Mouse (Mus musculus): ENCODE results near the gene Ush1g. TPM values are rescaled to one million over a fixed set of nuclear protein-coding genes. Genes with fewer than 3 reads are reported as not detected.
A peak's percentile ranks its signal among the peaks of the same experiment; 100 is the strongest.

Ush1g gene
- total RNA-seq, 2 experiments from 2014 or later: not detected

- ATAC-seq (replicated peaks; ENCODE audit: poor library complexity, severe bottlenecking): no peak
Measured at GRCm38 (mm10) chr11:115273735-115274134, 48.1 kb downstream of the Ush1g start.

DNA sequence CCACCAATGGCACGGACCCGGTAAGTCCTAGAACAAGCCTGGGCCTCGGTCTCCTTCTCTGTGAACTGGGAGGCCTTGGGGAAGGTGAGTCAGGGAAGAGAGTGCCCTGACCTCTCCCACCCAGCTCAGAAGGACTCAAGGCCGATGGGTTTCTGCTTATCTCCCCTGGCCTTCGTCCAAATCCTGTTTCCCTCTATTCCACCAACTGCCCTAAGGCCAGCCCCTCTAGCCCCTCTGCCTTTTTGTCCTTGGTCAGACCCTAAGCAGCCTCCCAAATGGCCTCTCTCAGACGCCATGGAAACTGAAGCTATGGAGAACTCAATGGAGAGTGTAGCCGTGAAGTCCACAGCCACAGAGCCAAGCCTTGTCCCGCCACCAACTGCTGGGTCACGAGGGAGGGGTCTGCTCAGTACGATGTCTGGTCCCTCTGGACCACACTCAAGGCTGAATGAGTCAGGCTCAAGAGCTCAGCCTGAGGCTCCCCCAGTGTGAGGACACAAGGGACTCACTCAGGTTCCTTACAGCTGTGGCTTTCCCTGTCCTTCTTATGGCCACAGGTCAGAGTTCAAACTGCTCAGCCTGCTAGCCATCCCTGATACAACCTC is 48.8 kb downstream of the Ush1g start:
- no peak for ATAC-seq (replicated peaks; ENCODE audit: poor library complexity, severe bottlenecking)

DNA sequence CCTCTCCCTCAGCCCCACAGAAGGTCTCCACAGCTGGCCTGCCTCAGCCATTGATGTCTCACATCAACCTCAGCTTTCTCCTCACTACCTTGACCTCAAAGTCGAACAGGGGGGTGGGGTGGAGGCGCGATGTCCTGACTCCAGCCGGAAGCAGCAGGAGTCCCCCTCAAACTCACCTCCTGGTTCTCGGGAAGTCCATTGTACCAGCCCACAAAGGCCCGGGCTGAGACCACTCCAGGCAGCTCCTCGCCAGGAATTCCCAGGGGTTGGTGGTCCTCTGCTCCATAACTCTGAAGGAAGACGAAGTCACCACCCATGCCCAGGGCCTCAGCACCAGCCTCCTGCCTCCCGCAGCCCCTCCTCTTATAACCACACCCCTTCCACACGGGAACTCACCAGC is 50.4 kb downstream of the Ush1g start:
- no peak for ATAC-seq (replicated peaks; ENCODE audit: poor library complexity, severe bottlenecking)

DNA sequence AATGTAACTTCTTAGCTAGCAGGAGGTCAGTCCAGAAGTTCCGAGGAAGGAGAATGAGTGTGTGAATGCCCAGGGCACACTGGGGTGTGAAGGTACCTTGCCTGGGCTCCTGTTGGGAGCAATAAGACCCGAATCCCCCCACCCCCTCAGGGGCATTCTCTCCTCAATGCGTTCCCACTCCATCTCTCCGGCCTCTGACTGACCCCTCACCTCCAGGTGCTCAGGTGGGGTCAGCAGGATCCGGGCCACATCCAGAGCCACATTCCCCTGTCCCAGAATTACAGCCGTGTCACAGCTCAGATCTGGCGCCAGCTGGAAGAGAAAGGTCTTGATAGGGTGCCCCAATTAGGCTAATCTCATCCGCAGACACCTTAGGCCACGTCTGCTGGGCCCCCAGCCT is 50.8 kb downstream of the Ush1g start:
- no peak for ATAC-seq (replicated peaks; ENCODE audit: poor library complexity, severe bottlenecking)

GRCm38 (mm10) chr11:115270148-115270861 is 51.5 kb downstream of the Ush1g start:
- peak; percentile 50; the same call in 1 of the 2 replicates for ATAC-seq (replicated peaks; ENCODE audit: poor library complexity, severe bottlenecking)

DNA sequence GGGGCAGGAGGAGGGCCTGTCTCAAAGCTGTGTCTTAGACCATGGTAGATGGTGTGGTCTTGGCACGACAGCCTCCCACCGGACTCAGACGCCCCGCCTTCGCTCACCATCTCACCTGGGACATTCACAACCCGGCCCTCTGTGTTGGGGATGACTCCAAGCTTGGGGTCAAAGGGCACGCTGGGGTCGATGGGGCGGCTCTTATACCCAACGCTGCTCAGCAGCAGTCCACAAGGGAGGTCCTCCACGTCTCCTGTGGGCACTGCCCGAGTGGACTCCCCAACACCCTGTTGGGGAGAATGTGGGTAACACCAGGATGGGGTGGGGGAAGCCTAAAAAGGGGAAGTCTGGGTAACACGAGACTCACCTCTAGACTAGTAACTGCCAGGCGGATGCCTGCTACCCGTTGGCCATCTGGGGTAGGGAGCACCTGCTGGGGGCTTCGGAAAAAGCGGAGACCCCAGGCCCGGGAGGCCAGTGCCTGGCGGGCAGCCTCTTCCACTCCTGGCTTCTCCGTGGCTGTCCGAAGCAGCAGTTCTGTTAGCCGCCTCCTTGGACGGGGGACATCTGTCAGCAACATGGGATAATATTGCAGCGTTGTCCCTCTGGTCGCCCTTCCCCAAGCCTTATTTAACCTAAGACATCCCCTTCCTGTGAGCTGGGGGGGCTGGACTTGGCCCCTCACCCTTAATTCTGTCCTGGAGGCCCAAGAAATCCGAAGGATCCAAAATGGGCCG is 52.3 kb downstream of the Ush1g start:
- ATAC-seq (replicated peaks; ENCODE audit: poor library complexity, severe bottlenecking): no peak

GRCm38 (mm10) chr11:115267958-115268357 is 53.9 kb downstream of the Ush1g start:
- no peak for ATAC-seq (replicated peaks; ENCODE audit: poor library complexity, severe bottlenecking)

GRCm38 (mm10) chr11:115267061-115267883 is 54.6 kb downstream of the Ush1g start, which contains the start of gene Grin2c:
Gene Grin2c (minus strand): TSS chr11:115267243.
- no peak for ATAC-seq (replicated peaks; ENCODE audit: poor library complexity, severe bottlenecking)

DNA sequence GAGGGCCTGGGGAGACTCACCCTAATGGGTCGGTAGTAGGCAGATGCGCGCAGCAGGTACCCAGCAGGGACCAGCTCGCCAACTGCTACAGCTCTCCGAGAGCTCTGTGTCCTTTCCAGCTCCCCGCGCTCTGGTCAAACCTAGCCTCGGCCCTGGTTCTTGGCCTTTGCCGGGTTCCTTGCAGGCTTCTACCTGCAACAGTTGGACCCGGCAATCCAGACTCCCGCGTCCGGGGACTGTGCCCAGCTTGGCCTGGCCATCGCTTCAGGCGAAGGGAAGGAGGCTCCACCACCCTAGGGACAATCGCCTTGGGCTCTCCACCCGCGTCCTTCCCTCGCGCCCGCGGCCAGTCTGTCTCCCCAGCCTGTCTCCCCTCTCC is 55.5 kb downstream of the Ush1g start:
- ATAC-seq (replicated peaks; ENCODE audit: poor library complexity, severe bottlenecking): no peak

DNA sequence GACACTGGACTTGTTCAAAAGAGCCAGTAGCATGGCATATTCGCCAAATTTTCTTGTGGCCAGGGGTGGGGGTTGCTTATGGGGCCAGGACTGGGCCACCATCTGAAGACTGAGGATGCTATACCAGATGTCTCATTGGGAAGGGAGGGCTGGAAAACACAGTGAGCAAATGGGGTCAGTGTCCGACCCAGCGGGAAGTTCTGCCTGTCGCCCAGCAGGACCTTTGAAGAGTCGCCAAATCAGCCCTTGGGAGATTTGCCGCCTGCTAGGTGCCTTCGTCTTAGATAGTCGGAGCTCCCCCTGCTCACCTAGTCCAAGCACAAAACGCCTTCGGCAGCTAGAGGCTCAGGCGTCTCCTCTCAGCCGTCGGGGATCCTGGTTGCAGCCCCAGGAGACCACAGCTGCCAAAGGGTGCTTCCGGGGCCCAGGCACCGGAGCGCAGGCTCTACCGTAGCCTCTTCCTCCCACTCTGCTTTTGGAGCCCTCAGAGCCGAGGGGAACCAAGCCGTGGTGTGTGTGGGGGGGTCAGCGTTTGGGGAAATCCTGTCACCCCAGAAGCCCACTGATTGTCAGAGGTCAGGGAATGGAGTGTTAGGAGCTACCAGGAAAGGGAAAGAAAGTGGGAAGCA is 56.0 kb downstream of the Ush1g start:
- ATAC-seq (replicated peaks; ENCODE audit: poor library complexity, severe bottlenecking): 0 out of 2 replicates have a peak, but pooled peaks have one; percentile 24

Other genes starting within 250 kb of the Ush1g start
- 6.5 and 15.1 TPM in 2 replicates for gene Rab37, start 230.6 kb downstream of the Ush1g start, total RNA-seq (2014; fragmentation: Nextera tagmentation)
- gene Rab37, start 230.6 kb downstream of the Ush1g start, total RNA-seq (2017): 7.1 and 10.0 TPM in 2 replicates
- not detected in 2 replicates for gene Cd300lf, start 188.0 kb downstream of the Ush1g start, total RNA-seq (2014; fragmentation: Nextera tagmentation)
- gene Cd300lf, start 188.0 kb downstream of the Ush1g start, total RNA-seq (2017): 0.46 and 2.8 TPM in 2 replicates
- 37.4 and 55.9 TPM in 2 replicates for gene Slc9a3r1, start 158.7 kb downstream of the Ush1g start, total RNA-seq (2014; fragmentation: Nextera tagmentation)
- 48.2 and 50.3 TPM in 2 replicates for gene Slc9a3r1, start 158.7 kb downstream of the Ush1g start, total RNA-seq (2017)
- gene Tmem104, start 134.6 kb downstream of the Ush1g start, total RNA-seq (2014; fragmentation: Nextera tagmentation): 11.5 and 12.8 TPM in 2 replicates
- 2.4 and 3.6 TPM in 2 replicates for gene Tmem104, start 134.6 kb downstream of the Ush1g start, total RNA-seq (2017)
- gene Nat9, start 134.2 kb downstream of the Ush1g start, total RNA-seq (2014; fragmentation: Nextera tagmentation): 27.1 and 27.5 TPM in 2 replicates
- 21.3 and 28.0 TPM in 2 replicates for gene Nat9, start 134.2 kb downstream of the Ush1g start, total RNA-seq (2017)
- not detected in 2 replicates for gene Grin2c, start 54.8 kb downstream of the Ush1g start, total RNA-seq (2014; fragmentation: Nextera tagmentation)
- gene Grin2c, start 54.8 kb downstream of the Ush1g start, total RNA-seq (2017): not detected in 2 replicates
- 23.9 and 26.4 TPM in 2 replicates for gene Fdxr, start 45.0 kb downstream of the Ush1g start, total RNA-seq (2014; fragmentation: Nextera tagmentation)
- 9.7 and 14.2 TPM in 2 replicates for gene Fdxr, start 45.0 kb downstream of the Ush1g start, total RNA-seq (2017)
- gene Fads6, start 24.4 kb downstream of the Ush1g start, total RNA-seq (2014; fragmentation: Nextera tagmentation): 1.2 and 1.3 TPM in 2 replicates
- gene Fads6, start 24.4 kb downstream of the Ush1g start, total RNA-seq (2017): 1.4 and 2.9 TPM in 2 replicates
- gene Otop2, start 14.9 kb downstream of the Ush1g start, total RNA-seq (2014; fragmentation: Nextera tagmentation): not detected in 2 replicates
- not detected in 2 replicates for gene Otop2, start 14.9 kb downstream of the Ush1g start, total RNA-seq (2017)
- gene Otop3, start 12.7 kb upstream of the Ush1g start, total RNA-seq (2014; fragmentation: Nextera tagmentation): not detected in 2 replicates
- not detected in 2 replicates for gene Otop3, start 12.7 kb upstream of the Ush1g start, total RNA-seq (2017)
- not detected in 2 replicates for gene Hid1, start 45.7 kb upstream of the Ush1g start, total RNA-seq (2014; fragmentation: Nextera tagmentation)
- gene Hid1, start 45.7 kb upstream of the Ush1g start, total RNA-seq (2017): not detected in 2 replicates
- gene Cdr2l, start 59.9 kb upstream of the Ush1g start, total RNA-seq (2014; fragmentation: Nextera tagmentation): 0.68 TPM in 1 of 2 replicates, not detected in the other
- gene Cdr2l, start 59.9 kb upstream of the Ush1g start, total RNA-seq (2017): 0.67 TPM in 1 of 2 replicates, not detected in the other
- gene Mrpl58, start 81.7 kb upstream of the Ush1g start, total RNA-seq (2014; fragmentation: Nextera tagmentation): 73.3 and 77.9 TPM in 2 replicates
- 91.3 and 109 TPM in 2 replicates for gene Mrpl58, start 81.7 kb upstream of the Ush1g start, total RNA-seq (2017)
- gene Atp5h, start 97.9 kb upstream of the Ush1g start, total RNA-seq (2014; fragmentation: Nextera tagmentation): 783 and 971 TPM in 2 replicates
- gene Atp5h, start 97.9 kb upstream of the Ush1g start, total RNA-seq (2017): 804 and 885 TPM in 2 replicates
- 16.4 and 19.4 TPM in 2 replicates for gene Kctd2, start 98.1 kb upstream of the Ush1g start, total RNA-seq (2014; fragmentation: Nextera tagmentation)
- gene Kctd2, start 98.1 kb upstream of the Ush1g start, total RNA-seq (2017): 9.5 and 9.6 TPM in 2 replicates
- not detected in 2 replicates for gene Trim80, start 118.5 kb upstream of the Ush1g start, total RNA-seq (2014; fragmentation: Nextera tagmentation)
- not detected in 2 replicates for gene Trim80, start 118.5 kb upstream of the Ush1g start, total RNA-seq (2017)
- not detected in 2 replicates for gene Slc16a5, start 140.4 kb upstream of the Ush1g start, total RNA-seq (2014; fragmentation: Nextera tagmentation)
- not detected in 2 replicates for gene Slc16a5, start 140.4 kb upstream of the Ush1g start, total RNA-seq (2017)
- 5.1 and 5.2 TPM in 2 replicates for gene Armc7, start 153.6 kb upstream of the Ush1g start, total RNA-seq (2014; fragmentation: Nextera tagmentation)
- gene Armc7, start 153.6 kb upstream of the Ush1g start, total RNA-seq (2017): 2.6 and 4.1 TPM in 2 replicates
- 75.8 and 96.5 TPM in 2 replicates for gene Nt5c, start 169.8 kb upstream of the Ush1g start, total RNA-seq (2014; fragmentation: Nextera tagmentation)
- 113 and 118 TPM in 2 replicates for gene Nt5c, start 169.8 kb upstream of the Ush1g start, total RNA-seq (2017)
- gene Jpt1, start 192.3 kb upstream of the Ush1g start, total RNA-seq (2014; fragmentation: Nextera tagmentation): 100 and 137 TPM in 2 replicates
- gene Jpt1, start 192.3 kb upstream of the Ush1g start, total RNA-seq (2017): 136 and 149 TPM in 2 replicates
- gene Sumo2, start 214.2 kb upstream of the Ush1g start, total RNA-seq (2014; fragmentation: Nextera tagmentation): 482 and 644 TPM in 2 replicates
- gene Sumo2, start 214.2 kb upstream of the Ush1g start, total RNA-seq (2017): 590 and 678 TPM in 2 replicates
- gene Nup85, start 242.4 kb upstream of the Ush1g start, total RNA-seq (2014; fragmentation: Nextera tagmentation): 172 and 175 TPM in 2 replicates
- 170 and 173 TPM in 2 replicates for gene Nup85, start 242.4 kb upstream of the Ush1g start, total RNA-seq (2017)

Measured in granulocyte monocyte progenitor cell, adult 5-6 weeks (primary cell).